Mouse (Mus musculus) hindbrain, embryonic 10.5 days (tissue): Measurements from ENCODE around the gene Fam104a. TPM values are rescaled to one million over a fixed set of nuclear protein-coding genes. Genes with fewer than 3 reads are reported as not detected.

Experiments used
- DNase-seq: peaks from one replicate; pipeline ENCODE4 v3.0.0-alpha.2; 2017; ENCODE audit warnings: low spot score
- H3K27ac ChIP-seq: fragments of 300-500 bp; sonication (generic); 2 replicates; pipeline ENCODE4 v1.5.1; 2016; ENCODE audit warnings: mild to moderate bottlenecking, moderate library complexity
- H3K27me3 ChIP-seq: fragments of 300-500 bp; sonication (generic); 2 replicates; pipeline ENCODE4 v1.6.1; 2016; ENCODE audit warnings: mild to moderate bottlenecking; ENCODE audit not compliant: poor library complexity, insufficient read depth, severe bottlenecking
- H3K36me3 ChIP-seq: fragments of 300-500 bp; sonication (generic); 2 replicates; pipeline ENCODE4 v1.6.1; 2016; ENCODE audit warnings: mild to moderate bottlenecking, moderate library complexity
- H3K4me1 ChIP-seq: fragments of 300-500 bp; sonication (generic); replicated peaks from 2 replicates; pipeline ENCODE4 v1.6.1; 2016; ENCODE audit warnings: mild to moderate bottlenecking
- H3K4me3 ChIP-seq: fragments of 300-500 bp; sonication (generic); 2 replicates; pipeline ENCODE4 v1.5.1; 2016; ENCODE audit warnings: mild to moderate bottlenecking, moderate library complexity
- H3K9me3 ChIP-seq: fragments of 300-500 bp; sonication (generic); 2 replicates; pipeline ENCODE4 v1.6.1; 2016; ENCODE audit warnings: mild to moderate bottlenecking, moderate library complexity
- WGBS: fragments of 180-500 bp; shearing (Covaris S2); methylation state at CpG from one replicate; pipeline ENCODE4 v1.1.7; 2016; 5-methylcytosine and 5-hydroxymethylcytosine counted together
- polyA plus RNA-seq: library from polyadenylated mRNA; unstranded; fragments of >200 nt; fragmentation: Nextera tagmentation; extraction: Ambion mirVana; gene quantifications from 2 replicates; pipeline ENCODE4 v1.2.1, GENCODE M21; 2016

Gene Fam104a
- polyA plus RNA-seq, 1 experiment from 2014 or later = 58.8 TPM

DNA sequence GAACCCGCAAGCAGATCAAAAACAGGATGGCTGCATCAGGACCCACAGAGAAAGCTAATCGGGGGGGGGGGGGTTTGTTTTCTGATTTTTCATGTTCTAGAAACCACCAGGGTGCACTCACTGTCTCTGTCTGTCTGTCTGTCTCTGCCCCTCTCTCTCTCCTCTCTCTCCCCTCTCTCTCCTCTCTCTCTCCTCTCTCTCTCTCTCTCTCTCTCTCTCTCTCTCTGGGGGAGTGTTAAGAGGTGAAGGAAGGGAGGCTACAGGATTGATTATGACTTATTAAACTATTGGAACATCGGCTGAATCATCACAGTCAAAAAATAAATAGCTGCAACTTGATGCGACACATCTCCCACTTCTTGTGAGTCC, 65.7 kb downstream of the Fam104a start:
- H3K27ac ChIP-seq = peak overlapping the region; percentile 82
- H3K4me1 ChIP-seq = peaks cover 76% of the 10 kb centered on the region
- DNase-seq = no peak
- H3K4me3 ChIP-seq = peak overlapping the region; percentile 65
- H3K36me3 ChIP-seq = no peaks in the 10 kb centered on the region
- 25% methylated on average over 4 of the region's 4 CpGs for WGBS
- no peaks in the 10 kb centered on the region for H3K9me3 ChIP-seq
- peaks cover 56% of the 10 kb centered on the region for H3K27me3 ChIP-seq

DNA sequence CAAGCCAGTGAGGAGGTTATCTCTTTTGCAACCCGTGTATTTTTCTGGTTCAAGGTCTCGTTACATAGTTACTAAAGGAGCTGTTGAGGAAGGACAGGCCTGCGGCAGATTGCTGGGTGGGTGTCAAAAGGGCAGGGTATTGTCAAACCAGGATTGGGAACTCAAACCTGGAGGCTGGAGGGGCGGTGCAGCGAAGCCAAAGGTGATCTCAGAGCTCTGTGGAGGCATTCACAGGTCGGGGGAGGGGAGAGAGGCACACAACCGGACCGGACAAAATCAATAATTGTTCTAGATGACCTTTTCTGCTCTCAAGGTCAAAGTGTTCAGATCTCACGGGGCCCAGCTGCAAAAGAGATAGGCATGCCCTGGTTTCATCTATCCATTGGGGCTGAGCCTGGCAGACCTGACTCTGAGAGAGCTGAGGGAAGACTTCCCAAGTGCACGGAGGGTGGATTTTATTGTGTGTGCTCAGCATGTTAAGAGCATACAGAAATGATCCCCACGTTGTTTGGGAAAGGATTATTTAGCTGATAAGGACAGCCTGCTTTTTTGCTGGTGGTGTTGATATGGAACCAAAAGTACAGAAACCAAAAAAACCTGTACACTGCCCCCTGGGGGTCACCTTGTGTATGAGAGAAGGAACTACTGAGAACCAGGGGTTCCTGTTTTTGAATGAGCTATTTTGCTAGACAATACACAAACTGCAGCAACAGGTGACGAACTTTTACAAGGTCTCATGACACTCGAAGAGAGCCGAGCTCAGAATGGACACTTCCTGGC, 66.6 kb downstream of the Fam104a start:
- peak; percentile 67 for DNase-seq
- H3K27me3 ChIP-seq = peaks cover 56% of the 10 kb centered on the region
- 34% methylated on average over 14 of the region's 14 CpGs for WGBS

DNA sequence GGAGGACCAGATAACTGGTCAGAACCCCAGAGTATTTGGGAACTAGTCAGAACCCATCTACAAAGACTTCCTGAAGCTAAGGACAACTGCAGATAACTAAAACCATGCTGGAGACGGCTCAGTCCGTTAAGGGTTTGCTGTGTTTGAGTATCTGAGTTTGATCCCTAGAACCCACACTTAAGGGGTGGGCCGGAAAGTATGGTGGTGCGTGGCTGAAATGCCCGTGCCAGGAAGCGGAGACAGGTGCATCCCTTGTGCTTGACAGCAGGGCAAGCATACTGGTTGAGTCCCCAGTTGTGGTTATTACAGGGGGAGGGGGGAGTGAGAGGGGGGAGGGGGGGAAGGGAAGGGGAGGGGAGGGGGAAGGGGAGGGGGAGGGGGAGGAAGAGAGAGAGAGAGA, 69.5 kb downstream of the Fam104a start:
- peaks cover 30% of the 10 kb centered on the region for H3K27me3 ChIP-seq
- H3K27ac ChIP-seq = peak overlapping the region; percentile 25; the same call in 1 of the 2 replicates
- 86% methylated on average over 6 of the region's 6 CpGs for WGBS
- no peak for DNase-seq
- no peaks in the 10 kb centered on the region for H3K9me3 ChIP-seq
- no peak overlapping the region for H3K4me3 ChIP-seq
- no peaks in the 10 kb centered on the region for H3K36me3 ChIP-seq
- H3K4me1 ChIP-seq = peaks cover 65% of the 10 kb centered on the region

More for the DNA sequence above, 66.6 kb downstream of the Fam104a start:
- Histone ChIP-seq H3K36me3 (no peaks in the 10 kb centered on the region), H3K27ac (peak overlapping the region; percentile 82), H3K9me3 (no peaks in the 10 kb centered on the region), H3K4me1 (peaks cover 75% of the 10 kb centered on the region), H3K4me3 (peak overlapping the region; percentile 65; the same call in 1 of the 2 replicates)

DNA sequence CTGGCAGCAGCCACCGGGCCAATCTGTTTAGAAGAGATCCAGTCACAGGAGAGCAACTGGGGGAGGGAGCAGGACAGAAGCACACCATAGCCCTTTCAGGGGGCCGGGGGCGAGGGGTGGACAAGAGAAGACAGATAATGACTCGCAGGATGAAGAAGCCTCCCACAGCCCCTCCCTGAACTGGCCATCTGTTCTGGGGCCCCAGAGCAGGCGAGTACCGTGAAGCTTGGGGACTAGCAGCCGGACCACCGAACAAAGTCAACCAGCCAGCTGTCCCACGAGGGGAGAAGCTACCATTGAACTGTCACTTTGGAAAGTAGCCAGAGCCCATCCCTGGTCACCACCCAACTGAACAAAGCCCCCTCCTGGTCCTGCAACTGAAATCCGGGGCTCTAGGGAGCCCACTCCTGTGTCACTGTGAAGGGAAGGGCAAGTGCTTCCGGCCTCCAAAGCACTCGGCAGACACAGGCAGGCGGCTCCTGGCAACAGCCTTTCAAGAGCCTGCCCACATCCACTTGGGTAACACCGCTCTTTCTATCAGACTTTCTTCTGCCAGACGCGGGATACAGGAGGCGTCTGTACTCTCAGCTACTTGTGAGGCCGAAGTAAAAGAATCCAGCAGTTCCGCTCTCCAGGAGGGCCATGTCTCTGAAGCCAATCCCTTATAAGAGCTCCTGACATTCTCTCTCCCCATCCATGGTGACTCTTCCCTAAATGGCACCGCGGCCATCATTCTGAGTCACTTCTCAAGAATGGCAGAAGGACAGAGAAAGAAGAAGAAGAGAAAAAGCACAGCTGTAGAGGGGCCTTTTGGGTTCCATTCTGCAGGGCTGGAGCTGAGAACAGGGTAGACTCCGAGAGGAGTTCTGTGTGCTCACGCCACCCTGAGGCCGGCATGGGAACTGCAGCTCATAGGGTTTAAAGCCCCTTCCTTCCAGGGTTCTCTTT, 72.0 kb downstream of the Fam104a start:
- H3K27ac ChIP-seq = peak overlapping the region; percentile 89
- DNase-seq = peak; percentile 82
- no peaks in the 10 kb centered on the region for H3K36me3 ChIP-seq
- WGBS = 12% methylated on average over 24 of the region's 24 CpGs
- peaks cover 3% of the 10 kb centered on the region; the same call in 1 of the 2 replicates for H3K9me3 ChIP-seq
- H3K4me1 ChIP-seq = peaks cover 39% of the 10 kb centered on the region
- peak overlapping the region; percentile 27 for H3K4me3 ChIP-seq
- H3K27me3 ChIP-seq = peaks cover 11% of the 10 kb centered on the region; the same call in 1 of the 2 replicates

Other genes starting within 250 kb of the Fam104a start
- 18.7 and 30.4 TPM in 2 replicates for gene Sstr2, start 64.8 kb downstream of the Fam104a start, polyA plus RNA-seq
- 32.1 and 40.3 TPM in 2 replicates for gene Cog1, start 35.0 kb downstream of the Fam104a start, polyA plus RNA-seq
- gene Slc39a11, start 34.1 kb downstream of the Fam104a start, polyA plus RNA-seq = 21.5 and 25.3 TPM in 2 replicates
- gene D11Wsu47e, start 257 bp upstream of the Fam104a start, polyA plus RNA-seq = 25.8 and 27.3 TPM in 2 replicates
- gene Cpsf4l, start 25.9 kb upstream of the Fam104a start, polyA plus RNA-seq = 0.47 and 1.1 TPM in 2 replicates
- 114 and 120 TPM in 2 replicates for gene Cdc42ep4, start 67.7 kb upstream of the Fam104a start, polyA plus RNA-seq